Mouse (Mus musculus) stomach, postnatal 0 days (tissue): Measurements from ENCODE around the gene Dennd4b.

ENCODE experiments used
- CTCF ChIP-seq: IDR thresholded peaks from 2 replicates; pipeline ENCODE4 v1.5.1; 2016; ENCODE audit warnings: antibody characterized with exemption, low read depth, mild to moderate bottlenecking, moderate library complexity
- EP300 ChIP-seq: optimal IDR thresholded peaks from 2 replicates; pipeline ENCODE3; 2016; ENCODE audit warnings: antibody characterized with exemption

- TF ChIP-seq EP300 (no peak), CTCF (no peak)
Measured at GRCm38 (mm10) chr3:90250791-90251190, 14.2 kb upstream of the Dennd4b start.
